Mouse (Mus musculus) kidney, embryonic 14.5 days (tissue): ENCODE measurements at regions not wholly inside any gene's neighbourhood (a gene's known extent, or its start where the extent isn't known, plus 50 kb on each side); places are given as distances from the start of the nearest gene placed in this dataset.

ENCODE experiments used
- ATAC-seq: fragments of 200-750 bp; cut with Nextera tagmentation; 2 replicates; pipeline ENCODE4 v1.8.0; 2017; ENCODE audit warnings: moderate number of reproducible peaks, mild to moderate bottlenecking, moderate TSS enrichment, moderate library complexity; ENCODE audit not compliant: low FRiP score, low TSS enrichment
- H3K27ac ChIP-seq: fragments of 300-500 bp; sonication (generic); 2 replicates; pipeline ENCODE4 v1.5.1; 2014; ENCODE audit warnings: low read depth, mild to moderate bottlenecking, low read length, moderate library complexity, mixed read lengths
- H3K27me3 ChIP-seq: fragments of 300-500 bp; sonication (generic); 2 replicates; pipeline ENCODE4 v1.6.1; 2014; ENCODE audit warnings: mild to moderate bottlenecking, low read length; ENCODE audit not compliant: control insufficient read depth, insufficient read depth
- H3K36me3 ChIP-seq: fragments of 300-500 bp; sonication (generic); 2 replicates; pipeline ENCODE4 v1.6.1; 2014; ENCODE audit warnings: low read length, mixed read lengths; ENCODE audit not compliant: control insufficient read depth, insufficient read depth
- H3K4me1 ChIP-seq: fragments of 300-500 bp; sonication (generic); 2 replicates; pipeline ENCODE4 v1.6.1; 2014; ENCODE audit warnings: low read length, mixed read lengths; ENCODE audit not compliant: control insufficient read depth, insufficient read depth
- H3K4me2 ChIP-seq: fragments of 300-500 bp; sonication (generic); replicated peaks from 2 replicates; pipeline ENCODE4 v1.6.1; 2014; ENCODE audit warnings: low read depth, mild to moderate bottlenecking, low read length
- H3K4me3 ChIP-seq: fragments of 300-500 bp; sonication (generic); 2 replicates; pipeline ENCODE4 v1.5.1; 2014; ENCODE audit warnings: mild to moderate bottlenecking, low read length
- H3K9ac ChIP-seq: fragments of 300-500 bp; sonication (generic); 2 replicates; pipeline ENCODE4 v1.6.1; 2014; ENCODE audit warnings: low read depth, mild to moderate bottlenecking, low read length, moderate library complexity
- H3K9me3 ChIP-seq: fragments of 300-500 bp; sonication (generic); 2 replicates; pipeline ENCODE4 v1.6.1; 2016; ENCODE audit warnings: low read length; ENCODE audit not compliant: control insufficient read depth
- WGBS: fragments of 180-500 bp; shearing (Covaris S2); extraction: QIAGEN DNeasy Blood & Tissue Kit; methylation state at CpG from one replicate; pipeline ENCODE4 v1.1.7; 2014; 5-methylcytosine and 5-hydroxymethylcytosine counted together

GRCm38 (mm10) chr6:51192826-51193225, 239.6 kb upstream of the Nfe2l3 start:
- WGBS: 32% methylated on average over 8 of the region's 8 CpGs
- Histone ChIP-seq H3K36me3 (no peaks in the 10 kb centered on the region), H3K9ac (no peak overlapping the region), H3K27me3 (peaks cover 16% of the 10 kb centered on the region), H3K4me1 (no peaks in the 10 kb centered on the region; the same call in 1 of the 2 replicates), H3K4me2 (peak overlapping the region; percentile 19), H3K9me3 (no peaks in the 10 kb centered on the region), H3K27ac (no peak overlapping the region), H3K4me3 (no peak overlapping the region)
- ATAC-seq: no peak

GRCm38 (mm10) chr6:51193356-51193755, 239.1 kb upstream of the Nfe2l3 start:
- Histone ChIP-seq H3K36me3 (no peaks in the 10 kb centered on the region), H3K4me1 (no peaks in the 10 kb centered on the region; the same call in 1 of the 2 replicates), H3K4me2 (peak overlapping the region; percentile 19), H3K9ac (no peak overlapping the region), H3K27ac (no peak overlapping the region), H3K4me3 (no peak overlapping the region), H3K27me3 (peaks cover 11% of the 10 kb centered on the region), H3K9me3 (no peaks in the 10 kb centered on the region)
- ATAC-seq: 0 out of 2 replicates have a peak, but pooled peaks have one; percentile 43
- WGBS: 20% methylated on average over 12 of the region's 12 CpGs

GRCm38 (mm10) chr6:51196391-51196790, 236.1 kb upstream of the Nfe2l3 start:
- no peaks in the 10 kb centered on the region for H3K9me3 ChIP-seq
- H3K4me3 ChIP-seq: no peak overlapping the region
- no peaks in the 10 kb centered on the region for H3K4me1 ChIP-seq
- H3K27ac ChIP-seq: no peak overlapping the region
- peaks cover 6% of the 10 kb centered on the region; the same call in 1 of the 2 replicates for H3K27me3 ChIP-seq
- H3K9ac ChIP-seq: no peak overlapping the region
- H3K36me3 ChIP-seq: no peaks in the 10 kb centered on the region
- H3K4me2 ChIP-seq: no peak overlapping the region
- ATAC-seq: no peak
- 47% methylated on average over 2 of the region's 2 CpGs for WGBS

- no peak overlapping the region for H3K4me2 ChIP-seq
- H3K9ac ChIP-seq: no peak overlapping the region
- H3K4me3 ChIP-seq: no peak overlapping the region
- peaks cover 6% of the 10 kb centered on the region; the same call in 1 of the 2 replicates for H3K27me3 ChIP-seq
- no peaks in the 10 kb centered on the region for H3K9me3 ChIP-seq
- no peaks in the 10 kb centered on the region for H3K36me3 ChIP-seq
- H3K27ac ChIP-seq: no peak overlapping the region
- ATAC-seq: no peak
- 71% methylated on average over 16 of the region's 16 CpGs for WGBS
- no peaks in the 10 kb centered on the region for H3K4me1 ChIP-seq
Observed at GRCm38 (mm10) chr6:51197000-51197774, 235.3 kb upstream of the Nfe2l3 start.

GRCm38 (mm10) chr6:51200207-51200606, 232.3 kb upstream of the Nfe2l3 start:
- Histone ChIP-seq H3K4me2 (no peak overlapping the region), H3K36me3 (no peaks in the 10 kb centered on the region), H3K27ac (no peak overlapping the region), H3K27me3 (no peaks in the 10 kb centered on the region), H3K9me3 (no peaks in the 10 kb centered on the region), H3K4me1 (no peaks in the 10 kb centered on the region), H3K4me3 (no peak overlapping the region), H3K9ac (no peak overlapping the region)
- 69% methylated on average over 5 of the region's 5 CpGs for WGBS
- ATAC-seq: no peak

- Histone ChIP-seq H3K4me3 (no peak overlapping the region), H3K9ac (no peak overlapping the region), H3K36me3 (no peaks in the 10 kb centered on the region), H3K27ac (no peak overlapping the region), H3K27me3 (no peaks in the 10 kb centered on the region), H3K4me1 (no peaks in the 10 kb centered on the region), H3K4me2 (no peak overlapping the region), H3K9me3 (no peaks in the 10 kb centered on the region)
- 73% methylated on average over 14 of the region's 14 CpGs for WGBS
- no peak for ATAC-seq
Observed at GRCm38 (mm10) chr6:51200837-51201236, 231.6 kb upstream of the Nfe2l3 start.

- no peak overlapping the region for H3K27ac ChIP-seq
- no peak overlapping the region for H3K9ac ChIP-seq
- no peak for ATAC-seq
- H3K36me3 ChIP-seq: no peaks in the 10 kb centered on the region
- no peak overlapping the region for H3K4me2 ChIP-seq
- H3K9me3 ChIP-seq: no peaks in the 10 kb centered on the region
- H3K4me1 ChIP-seq: peaks cover 10% of the 10 kb centered on the region; the same call in 1 of the 2 replicates
- WGBS: 79% methylated on average over 3 of the region's 3 CpGs
- no peak overlapping the region for H3K4me3 ChIP-seq
- H3K27me3 ChIP-seq: peaks cover 3% of the 10 kb centered on the region; the same call in 1 of the 2 replicates
Observed at GRCm38 (mm10) chr6:51204306-51204705, 228.2 kb upstream of the Nfe2l3 start.

- ATAC-seq: no peak
- H3K9ac ChIP-seq: no peak overlapping the region
- H3K36me3 ChIP-seq: no peaks in the 10 kb centered on the region
- H3K27me3 ChIP-seq: peaks cover 5% of the 10 kb centered on the region; the same call in 1 of the 2 replicates
- H3K27ac ChIP-seq: no peak overlapping the region
- H3K9me3 ChIP-seq: no peaks in the 10 kb centered on the region
- H3K4me1 ChIP-seq: peaks cover 10% of the 10 kb centered on the region; the same call in 1 of the 2 replicates
- H3K4me3 ChIP-seq: no peak overlapping the region
- WGBS: 90% methylated on average over 11 of the region's 11 CpGs
- H3K4me2 ChIP-seq: no peak overlapping the region
Observed at GRCm38 (mm10) chr6:51205411-51205810, 227.1 kb upstream of the Nfe2l3 start.

- Histone ChIP-seq H3K4me2 (peak overlapping the region; percentile 31; the same call in 1 of the 2 replicates), H3K27me3 (peaks cover 6% of the 10 kb centered on the region; the same call in 1 of the 2 replicates), H3K27ac (no peak overlapping the region), H3K4me1 (peaks cover 10% of the 10 kb centered on the region; the same call in 1 of the 2 replicates), H3K9me3 (no peaks in the 10 kb centered on the region), H3K36me3 (no peaks in the 10 kb centered on the region), H3K9ac (no peak overlapping the region), H3K4me3 (no peak overlapping the region)
- ATAC-seq: no peak
- 9% methylated on average over 11 of the region's 11 CpGs for WGBS
Observed at GRCm38 (mm10) chr6:51206712-51207505, 225.6 kb upstream of the Nfe2l3 start.
